Mouse (Mus musculus) liver, embryonic 12.5 days (tissue): ENCODE data around the gene Odf3l1. TPM values are rescaled to one million over a fixed set of nuclear protein-coding genes. Genes with fewer than 3 reads are reported as not detected.

ENCODE experiments used
- ATAC-seq: fragments of 200-750 bp; cut with Nextera tagmentation; 2 replicates; pipeline ENCODE4 v1.8.0; 2017; ENCODE audit warnings: moderate number of reproducible peaks, mild to moderate bottlenecking, moderate library complexity
- H3K27ac ChIP-seq: fragments of 300-500 bp; sonication (generic); 2 replicates; pipeline ENCODE4 v1.5.1; 2016; ENCODE audit warnings: mild to moderate bottlenecking
- H3K27me3 ChIP-seq: fragments of 300-500 bp; sonication (generic); replicated peaks from 2 replicates; pipeline ENCODE4 v1.6.1; 2016; ENCODE audit warnings: mild to moderate bottlenecking, moderate library complexity
- H3K36me3 ChIP-seq: fragments of 300-500 bp; sonication (generic); 2 replicates; pipeline ENCODE4 v1.6.1; 2016; ENCODE audit warnings: mild to moderate bottlenecking, moderate library complexity
- H3K4me1 ChIP-seq: fragments of 300-500 bp; sonication (generic); 2 replicates; pipeline ENCODE4 v1.6.1; 2016
- H3K4me2 ChIP-seq: fragments of 300-500 bp; sonication (generic); 2 replicates; pipeline ENCODE4 v1.6.1; 2016; ENCODE audit warnings: mild to moderate bottlenecking, moderate library complexity
- H3K4me3 ChIP-seq: fragments of 300-500 bp; sonication (generic); 2 replicates; pipeline ENCODE4 v1.5.1; 2016; ENCODE audit warnings: mild to moderate bottlenecking, moderate library complexity
- H3K9ac ChIP-seq: fragments of 300-500 bp; sonication (generic); 2 replicates; pipeline ENCODE4 v1.6.1; 2016; ENCODE audit warnings: mild to moderate bottlenecking, moderate library complexity
- H3K9me3 ChIP-seq: fragments of 300-500 bp; sonication (generic); replicated peaks from 2 replicates; pipeline ENCODE4 v1.6.1; 2016; ENCODE audit warnings: mild to moderate bottlenecking, moderate library complexity
- WGBS: fragments of 180-500 bp; shearing (Covaris S2); methylation state at CpG from one replicate; pipeline ENCODE4 v1.1.7; 2016; ENCODE audit not compliant: insufficient replicate concordance; 5-methylcytosine and 5-hydroxymethylcytosine counted together
- polyA plus RNA-seq: library from polyadenylated mRNA; unstranded; fragments of >200 nt; fragmentation: Nextera tagmentation; extraction: Ambion mirVana; gene quantifications from 2 replicates; pipeline ENCODE4 v1.2.1, GENCODE M21; 2016

Gene Odf3l1
- polyA plus RNA-seq, 1 experiment from 2014 or later: not detected

DNA sequence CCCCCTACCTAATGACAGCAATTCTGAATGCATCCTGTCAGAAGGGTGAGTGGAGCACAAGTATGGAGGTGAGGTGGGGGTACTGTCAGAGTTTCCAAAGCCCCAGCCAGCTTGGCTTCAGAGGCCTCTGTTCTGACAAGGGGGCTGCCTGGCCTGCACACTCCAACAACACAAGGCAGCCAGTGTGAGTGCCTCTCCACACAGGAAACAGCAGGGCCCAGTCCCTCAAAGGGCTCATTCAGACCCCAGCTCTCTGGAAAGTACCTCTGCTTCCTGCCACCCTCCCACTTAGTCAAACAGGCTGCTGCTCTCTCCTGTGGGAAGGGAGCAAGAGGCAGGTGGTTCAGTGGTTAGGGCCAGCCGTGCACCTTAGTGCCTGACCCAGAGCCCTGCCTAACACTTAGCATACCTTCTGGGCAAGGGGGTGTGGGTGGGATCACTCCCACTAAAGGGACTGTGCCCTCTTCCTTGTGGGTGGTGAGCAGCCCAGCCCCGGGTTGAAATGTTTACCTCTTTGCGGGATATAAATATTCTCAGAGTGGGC lies 17.1 kb upstream of the Odf3l1 start:
- Histone ChIP-seq H3K36me3 (no peaks in the 10 kb centered on the region), H3K4me2 (no peak overlapping the region), H3K4me3 (no peak overlapping the region), H3K4me1 (no peaks in the 10 kb centered on the region), H3K9ac (no peak overlapping the region), H3K9me3 (no peaks in the 10 kb centered on the region), H3K27ac (no peak overlapping the region), H3K27me3 (no peaks in the 10 kb centered on the region; the same call in 1 of the 2 replicates)
- ATAC-seq: no peak
- 56% methylated on average over 3 of the region's 3 CpGs for WGBS

DNA sequence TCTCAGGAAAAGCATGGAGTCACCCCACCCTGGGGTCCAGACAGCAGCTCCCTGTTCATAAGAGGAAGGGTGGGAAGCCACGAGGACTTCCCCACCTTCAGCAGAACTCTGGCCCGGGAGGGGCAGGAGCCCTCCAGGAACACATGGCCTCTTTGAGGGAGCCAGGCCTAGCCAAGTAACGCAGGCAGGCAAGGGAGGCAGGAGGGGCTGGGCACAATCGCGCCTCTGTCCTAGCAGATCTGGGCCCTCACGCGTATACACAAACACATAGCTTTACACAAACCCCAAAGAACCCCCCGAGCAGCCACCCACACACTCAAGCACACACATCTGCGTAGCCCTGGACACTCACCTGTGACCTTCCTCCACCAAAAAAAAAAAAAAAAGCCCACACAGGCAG lies 16.3 kb upstream of the Odf3l1 start:
- Histone ChIP-seq H3K36me3 (no peaks in the 10 kb centered on the region), H3K9me3 (no peaks in the 10 kb centered on the region), H3K27ac (no peak overlapping the region), H3K27me3 (no peaks in the 10 kb centered on the region; the same call in 1 of the 2 replicates), H3K4me2 (no peak overlapping the region), H3K9ac (no peak overlapping the region), H3K4me1 (no peaks in the 10 kb centered on the region), H3K4me3 (no peak overlapping the region)
- WGBS: 68% methylated on average over 9 of the region's 9 CpGs
- no peak for ATAC-seq

DNA sequence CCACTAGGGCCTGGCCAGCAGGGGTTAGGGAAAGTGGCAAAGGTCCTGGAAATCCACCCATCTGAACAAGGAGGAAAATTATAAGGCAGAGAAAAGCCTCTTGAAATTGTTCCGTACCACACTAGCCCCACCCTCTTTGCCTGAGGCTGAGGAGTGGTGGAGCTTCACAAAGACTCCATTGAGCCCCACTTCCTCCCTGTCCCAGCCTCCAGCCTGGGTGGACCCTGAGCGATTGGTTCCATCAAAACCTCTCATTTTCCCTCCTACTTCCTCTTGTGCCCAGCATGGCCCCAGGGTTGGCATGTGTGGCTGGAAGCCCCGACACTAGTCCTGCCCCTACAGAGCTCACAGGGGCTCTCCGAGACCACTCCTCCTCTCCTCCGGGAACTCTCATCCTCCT lies 12.8 kb upstream of the Odf3l1 start:
- Histone ChIP-seq H3K9me3 (no peaks in the 10 kb centered on the region), H3K4me1 (no peaks in the 10 kb centered on the region), H3K4me3 (no peak overlapping the region), H3K4me2 (no peak overlapping the region), H3K27ac (no peak overlapping the region), H3K36me3 (no peaks in the 10 kb centered on the region), H3K9ac (no peak overlapping the region), H3K27me3 (0 out of 2 replicates have a peak, but pooled peaks cover 4% of the 10 kb centered on the region)
- WGBS: 58% methylated on average over 5 of the region's 5 CpGs
- no peak for ATAC-seq

DNA sequence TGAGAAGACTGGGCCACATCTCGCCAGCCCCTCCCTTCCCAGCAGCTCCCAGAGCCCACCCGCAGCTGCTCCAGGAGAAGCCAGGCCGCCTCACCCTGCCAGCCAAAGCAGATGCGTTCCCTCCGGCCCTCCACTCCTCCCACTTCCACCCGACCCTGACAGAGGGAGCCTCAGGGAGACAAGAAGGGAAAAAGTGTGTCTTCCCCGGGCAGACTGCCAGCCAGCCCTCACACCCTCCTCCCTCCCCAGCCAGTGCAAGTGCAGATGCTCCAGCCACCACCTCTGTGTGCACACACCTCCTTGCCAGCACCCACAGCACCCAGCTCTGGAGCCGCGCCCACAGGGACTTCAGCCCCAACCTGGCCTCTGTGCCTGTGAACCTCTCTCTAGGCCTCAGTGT lies 12.3 kb upstream of the Odf3l1 start:
- no peaks in the 10 kb centered on the region for H3K4me1 ChIP-seq
- ATAC-seq: no peak
- no peak overlapping the region for H3K4me2 ChIP-seq
- H3K27me3 ChIP-seq: 0 out of 2 replicates have a peak, but pooled peaks cover 4% of the 10 kb centered on the region
- no peak overlapping the region for H3K9ac ChIP-seq
- WGBS: 53% methylated on average over 9 of the region's 9 CpGs
- H3K27ac ChIP-seq: no peak overlapping the region
- H3K4me3 ChIP-seq: no peak overlapping the region
- H3K9me3 ChIP-seq: no peaks in the 10 kb centered on the region
- H3K36me3 ChIP-seq: no peaks in the 10 kb centered on the region

DNA sequence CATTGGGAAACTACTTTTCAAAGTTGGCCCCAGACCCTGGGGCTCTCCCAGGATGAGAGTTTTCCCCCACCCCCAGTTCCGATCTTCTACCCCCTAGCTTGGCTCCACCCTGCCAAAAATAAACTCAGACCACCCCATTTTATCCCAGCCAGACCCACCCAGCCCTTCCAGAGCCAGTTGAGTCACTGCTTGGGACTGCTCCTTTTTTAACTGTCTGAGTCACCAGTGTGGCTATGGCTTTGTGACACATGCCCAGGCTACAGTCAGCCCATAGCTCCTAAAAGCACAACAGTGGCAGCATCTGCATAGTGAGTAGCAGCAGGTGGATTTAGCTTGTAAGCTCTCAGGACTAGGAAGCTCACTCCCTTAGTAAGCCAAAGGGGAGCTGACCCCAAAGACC lies 8.6 kb upstream of the Odf3l1 start:
- no peak for ATAC-seq
- Histone ChIP-seq H3K9ac (no peak overlapping the region), H3K4me2 (no peak overlapping the region), H3K27me3 (0 out of 2 replicates have a peak, but pooled peaks cover 10% of the 10 kb centered on the region), H3K4me3 (no peak overlapping the region), H3K36me3 (no peaks in the 10 kb centered on the region), H3K27ac (no peak overlapping the region), H3K4me1 (peaks cover 5% of the 10 kb centered on the region; the same call in 1 of the 2 replicates), H3K9me3 (no peaks in the 10 kb centered on the region)
- 30% methylated on average over 1 of the region's 1 CpGs for WGBS

DNA sequence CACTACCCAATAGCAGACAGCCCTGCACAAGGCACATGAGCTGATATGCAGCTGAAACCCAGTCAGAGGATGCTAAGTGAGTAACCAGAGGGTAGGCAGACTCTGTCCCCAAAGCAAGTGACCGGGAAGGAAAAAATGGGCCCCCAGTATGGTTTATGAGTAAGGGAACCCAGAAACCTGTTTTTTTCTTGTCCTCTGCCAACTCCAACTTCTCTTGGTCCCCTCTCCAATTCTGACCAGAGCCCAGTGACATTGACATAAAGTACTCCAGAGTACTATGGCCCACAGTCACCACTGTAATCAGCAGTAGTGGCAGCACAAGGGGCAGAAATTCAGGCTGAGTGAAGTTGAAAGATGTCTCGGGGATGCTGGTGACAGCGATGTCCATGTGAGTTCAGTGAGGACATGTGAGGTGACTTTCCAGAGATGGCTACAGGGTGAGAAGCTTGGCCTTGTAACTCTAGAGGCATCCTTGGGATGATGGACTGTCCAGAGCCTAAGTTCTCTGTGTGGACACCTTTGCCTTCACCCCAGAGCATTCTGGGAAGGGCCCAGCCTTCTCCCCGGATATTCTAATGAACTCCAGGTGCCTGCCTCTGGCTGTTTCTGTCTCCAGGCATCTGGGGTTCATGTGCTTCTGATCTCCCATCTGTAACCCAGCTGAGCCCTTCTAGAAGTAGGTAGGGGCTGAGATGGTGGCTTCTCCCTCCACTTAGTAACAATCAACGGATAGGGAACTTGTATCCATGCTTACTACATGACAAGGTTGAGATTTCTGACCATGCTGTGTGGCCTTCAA lies 7.8 kb upstream of the Odf3l1 start:
- 71% methylated on average over 5 of the region's 5 CpGs for WGBS
- Histone ChIP-seq H3K36me3 (no peaks in the 10 kb centered on the region), H3K4me3 (no peak overlapping the region), H3K27ac (no peak overlapping the region), H3K9me3 (no peaks in the 10 kb centered on the region), H3K4me1 (peaks cover 6% of the 10 kb centered on the region; the same call in 1 of the 2 replicates), H3K9ac (no peak overlapping the region), H3K4me2 (no peak overlapping the region), H3K27me3 (0 out of 2 replicates have a peak, but pooled peaks cover 14% of the 10 kb centered on the region)
- ATAC-seq: no peak

DNA sequence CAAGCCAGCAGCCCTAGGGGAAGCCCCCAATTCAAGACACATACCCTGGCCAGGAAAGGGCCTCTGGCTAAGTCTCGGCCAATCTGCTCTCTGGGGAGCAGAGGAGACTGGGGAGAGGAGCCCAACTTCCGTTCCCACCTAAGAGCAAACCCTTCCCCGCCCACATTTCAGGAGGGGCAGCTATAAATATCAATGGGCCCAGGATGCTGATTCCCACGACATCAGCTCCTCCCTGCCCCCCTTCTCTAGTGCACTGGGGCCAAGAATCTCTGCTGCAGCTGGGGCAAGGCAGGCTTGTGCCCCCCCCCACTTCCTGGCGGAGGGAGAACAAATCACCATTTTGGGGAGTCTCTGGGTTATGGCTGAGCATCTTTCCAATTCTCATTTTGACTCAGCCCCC lies 6.7 kb upstream of the Odf3l1 start:
- no peak overlapping the region for H3K4me3 ChIP-seq
- ATAC-seq: no peak
- no peaks in the 10 kb centered on the region for H3K36me3 ChIP-seq
- H3K27me3 ChIP-seq: peaks cover 25% of the 10 kb centered on the region
- peaks cover 6% of the 10 kb centered on the region; the same call in 1 of the 2 replicates for H3K4me1 ChIP-seq
- no peak overlapping the region for H3K4me2 ChIP-seq
- no peak overlapping the region for H3K9ac ChIP-seq
- WGBS: 34% methylated on average over 5 of the region's 5 CpGs
- no peaks in the 10 kb centered on the region for H3K9me3 ChIP-seq
- no peak overlapping the region for H3K27ac ChIP-seq

DNA sequence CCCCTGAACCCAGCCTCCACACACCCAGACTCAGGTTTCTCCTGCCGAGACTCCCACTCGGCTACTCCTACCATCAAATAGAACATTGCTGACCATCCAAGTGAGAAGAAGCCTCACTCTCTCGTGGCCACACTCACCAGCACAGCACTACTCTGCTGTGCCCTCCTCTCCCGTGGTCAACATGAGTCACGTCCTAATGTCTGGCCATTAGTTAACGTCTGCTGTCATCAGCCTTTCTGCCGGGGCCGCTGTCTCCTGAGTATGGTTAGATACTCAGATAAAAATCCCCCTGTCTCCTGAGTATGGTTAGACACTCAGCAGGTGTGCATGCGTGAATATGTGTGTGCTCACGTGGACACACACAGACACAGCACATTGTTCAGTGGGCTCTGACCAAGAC lies 6.3 kb upstream of the Odf3l1 start:
- no peak overlapping the region for H3K4me3 ChIP-seq
- WGBS: 35% methylated on average over 10 of the region's 10 CpGs
- H3K9me3 ChIP-seq: no peaks in the 10 kb centered on the region
- ATAC-seq: no peak
- peaks cover 29% of the 10 kb centered on the region for H3K27me3 ChIP-seq
- no peak overlapping the region for H3K27ac ChIP-seq
- H3K9ac ChIP-seq: no peak overlapping the region
- no peaks in the 10 kb centered on the region for H3K36me3 ChIP-seq
- H3K4me2 ChIP-seq: no peak overlapping the region
- H3K4me1 ChIP-seq: peaks cover 6% of the 10 kb centered on the region; the same call in 1 of the 2 replicates

DNA sequence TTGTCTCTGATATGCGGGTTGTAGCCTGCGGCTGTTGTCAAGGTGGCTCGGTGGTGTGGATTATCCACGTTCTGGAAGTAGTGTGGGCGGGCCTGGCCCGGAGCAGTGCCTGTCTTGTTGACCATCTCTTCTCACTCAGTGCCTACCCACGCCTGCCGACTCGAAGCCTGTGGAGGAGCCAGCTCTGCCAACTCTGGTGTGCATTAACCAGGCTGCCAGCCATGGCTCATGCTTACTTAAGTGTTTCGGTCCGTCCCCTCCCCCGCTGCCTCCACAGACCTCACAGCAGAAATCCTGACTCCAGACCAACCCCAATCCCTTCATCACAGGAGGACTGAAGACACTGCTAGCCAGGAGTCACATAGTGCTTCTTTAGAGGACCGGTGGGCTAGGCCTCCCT lies 5.1 kb upstream of the Odf3l1 start:
- H3K36me3 ChIP-seq: no peaks in the 10 kb centered on the region
- H3K9ac ChIP-seq: no peak overlapping the region
- H3K27me3 ChIP-seq: peaks cover 37% of the 10 kb centered on the region
- H3K4me1 ChIP-seq: peaks cover 6% of the 10 kb centered on the region; the same call in 1 of the 2 replicates
- H3K4me3 ChIP-seq: no peak overlapping the region
- no peak overlapping the region for H3K27ac ChIP-seq
- 61% methylated on average over 13 of the region's 13 CpGs for WGBS
- H3K9me3 ChIP-seq: no peaks in the 10 kb centered on the region
- ATAC-seq: no peak
- H3K4me2 ChIP-seq: no peak overlapping the region

DNA sequence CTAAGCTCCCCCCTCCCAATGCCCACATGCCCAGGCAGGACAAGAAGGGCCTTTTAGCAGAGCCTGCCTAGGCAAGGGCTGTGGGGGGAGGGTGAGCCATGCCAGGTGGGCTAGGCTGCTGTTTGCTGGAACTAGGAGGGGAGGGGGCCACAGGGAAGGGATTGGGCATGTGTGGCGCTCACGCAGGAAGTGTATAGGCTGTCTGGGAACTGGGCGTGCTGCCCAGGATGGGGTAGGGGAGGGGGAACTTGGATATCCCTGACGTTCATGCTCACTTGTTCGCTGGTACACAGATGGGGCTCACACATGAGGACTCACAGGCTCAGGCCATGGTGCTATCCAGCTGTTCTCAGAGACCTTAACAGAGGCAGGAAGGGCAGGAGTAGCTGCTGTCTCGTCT lies 3.8 kb upstream of the Odf3l1 start:
- Histone ChIP-seq H3K9ac (no peak overlapping the region), H3K4me3 (no peak overlapping the region), H3K4me2 (no peak overlapping the region), H3K9me3 (no peaks in the 10 kb centered on the region), H3K36me3 (no peaks in the 10 kb centered on the region), H3K4me1 (peaks cover 10% of the 10 kb centered on the region; the same call in 1 of the 2 replicates), H3K27me3 (peaks cover 50% of the 10 kb centered on the region), H3K27ac (no peak overlapping the region)
- 43% methylated on average over 6 of the region's 6 CpGs for WGBS
- 0 out of 2 replicates have a peak, but pooled peaks have one; percentile 15 for ATAC-seq

DNA sequence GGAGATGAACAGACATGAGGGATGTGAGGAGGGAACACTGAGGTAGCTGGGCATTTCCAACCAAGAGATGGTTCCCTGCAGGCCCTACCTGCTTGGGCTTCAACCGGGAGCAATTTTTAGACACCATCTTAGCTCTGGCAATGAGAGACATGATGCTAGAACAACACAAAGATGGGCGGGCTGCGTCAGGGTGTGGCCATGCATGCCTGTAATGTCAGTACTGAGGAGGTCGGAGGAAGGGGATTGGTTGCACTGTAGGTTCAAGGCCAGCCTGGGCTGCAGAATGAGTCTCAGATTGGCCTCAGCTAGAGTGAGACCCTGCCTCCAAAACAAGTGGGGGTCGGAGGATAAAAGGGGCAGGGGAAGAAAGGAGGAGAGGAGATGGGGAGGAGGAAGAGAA lies 2.0 kb upstream of the Odf3l1 start:
- Histone ChIP-seq H3K4me3 (no peak overlapping the region), H3K4me1 (peaks cover 10% of the 10 kb centered on the region; the same call in 1 of the 2 replicates), H3K9ac (no peak overlapping the region), H3K4me2 (no peak overlapping the region), H3K27me3 (peaks cover 57% of the 10 kb centered on the region), H3K27ac (no peak overlapping the region), H3K36me3 (no peaks in the 10 kb centered on the region), H3K9me3 (no peaks in the 10 kb centered on the region)
- WGBS: 56% methylated on average over 5 of the region's 5 CpGs
- no peak for ATAC-seq

DNA sequence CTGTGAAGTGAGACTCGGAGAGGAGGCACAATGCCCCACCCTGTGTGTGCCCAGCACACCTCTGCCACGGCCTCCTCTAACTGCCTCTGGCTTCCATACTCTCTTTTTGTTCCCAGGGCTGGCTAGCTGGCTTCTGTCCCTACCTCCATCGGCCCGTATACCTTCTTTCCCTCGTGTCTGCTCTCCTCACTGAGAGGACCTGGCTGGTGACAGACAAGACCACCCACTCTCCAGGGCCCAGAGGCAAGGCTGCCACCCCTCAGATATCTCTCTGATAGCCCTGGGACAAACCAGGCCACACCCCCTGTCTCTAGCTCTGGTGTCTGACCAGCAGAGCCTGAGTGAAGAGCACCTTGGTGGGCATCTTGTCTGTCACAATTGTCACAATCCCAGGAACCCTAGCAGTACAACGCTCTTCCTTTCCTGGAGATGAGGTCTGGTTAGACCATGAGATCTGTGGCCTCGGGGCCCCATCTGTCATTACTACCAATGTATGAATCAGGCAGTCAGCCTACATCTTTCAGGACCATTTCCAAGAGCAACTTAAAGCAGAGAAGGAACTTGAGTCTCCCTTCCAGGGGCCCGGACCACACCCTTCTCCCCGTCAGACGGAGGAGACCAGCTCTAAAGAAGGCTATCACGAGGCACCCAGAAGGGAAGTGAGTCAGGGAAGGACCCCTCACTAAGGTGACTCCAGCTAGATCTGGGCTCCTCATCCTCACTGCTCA lies 1.4 kb upstream of the Odf3l1 start:
- Histone ChIP-seq H3K9ac (no peak overlapping the region), H3K4me1 (peaks cover 10% of the 10 kb centered on the region; the same call in 1 of the 2 replicates), H3K9me3 (no peaks in the 10 kb centered on the region), H3K36me3 (no peaks in the 10 kb centered on the region), H3K4me2 (no peak overlapping the region), H3K27ac (no peak overlapping the region), H3K27me3 (peaks cover 61% of the 10 kb centered on the region), H3K4me3 (no peak overlapping the region)
- no peak for ATAC-seq
- 43% methylated on average over 11 of the region's 11 CpGs for WGBS
